10 mouse cellular contexts compared by ENCODE assay signal in genomic region chr4:105456955-105457621, GRCm38 (mm10).
DNase-seq lines count a peak whose midpoint lies in the region; ATAC-seq lines count a peak whose summit lies in the region.
"Had no signal": no experiment of that assay in that cellular context is flagged by ENCODE, and none has a peak within 500 bp of the region (broad histone marks: within the 10 kb centered on the region; RNA-seq: fewer than 3 reads in every experiment).

No protein-coding gene starts in this region.

- H3K9ac ChIP-seq in hindbrain, embryonic 15.5 days: no peak overlapping the region
- no peak overlapping the region for H3K9ac ChIP-seq in hindbrain, embryonic 11.5 days (ENCODE audit: low read depth, low read length)
- H3K9ac ChIP-seq in forebrain, embryonic 14.5 days (ENCODE audit: low read length): no peak overlapping the region
- H3K9ac ChIP-seq: heart, embryonic 13.5 days had no signal

- H3K36me3 ChIP-seq in hindbrain, embryonic 15.5 days: no peaks in the 10 kb centered on the region
- no peaks in the 10 kb centered on the region for H3K36me3 ChIP-seq in hindbrain, embryonic 11.5 days (ENCODE audit: control insufficient read depth, insufficient read depth, low read length)
- H3K36me3 ChIP-seq in forebrain, embryonic 14.5 days (ENCODE audit: control insufficient read depth, insufficient read depth, low read length): no peaks in the 10 kb centered on the region
- H3K36me3 ChIP-seq: heart, embryonic 13.5 days had no signal

- DNase-seq in hindbrain, embryonic 11.5 days (ENCODE audit: low spot score): no peak
- peak; percentile 66 to 70 for DNase-seq in adrenal gland, postnatal 36 days
- DNase-seq in gonadal fat pad, adult 2 months (ENCODE audit: low read depth): peak; percentile 89
- DNase-seq in ovary, postnatal 10 days (ENCODE audit: low spot score): peak; percentile 21
- DNase-seq in forebrain, embryonic 14.5 days (ENCODE audit: low spot score): no peak
- no peak for DNase-seq in right cerebral cortex, postnatal 14 days
- no peak for DNase-seq in left cerebral cortex, postnatal 14 days (ENCODE audit: low spot score in 2 of 2)

- no peaks in the 10 kb centered on the region for H3K4me1 ChIP-seq in hindbrain, embryonic 15.5 days (replicated peaks)
- H3K4me1 ChIP-seq in hindbrain, embryonic 11.5 days (replicated peaks; ENCODE audit: control insufficient read depth, insufficient read depth, low read length): no peaks in the 10 kb centered on the region
- peaks cover 4% of the 10 kb centered on the region; the same call in 1 of the 2 replicates for H3K4me1 ChIP-seq in forebrain, embryonic 14.5 days (ENCODE audit: control insufficient read depth, insufficient read depth, low read length)
- H3K4me1 ChIP-seq: heart, embryonic 13.5 days had no signal

- H3K4me3 ChIP-seq in hindbrain, embryonic 15.5 days: no peak overlapping the region
- no peak overlapping the region for H3K4me3 ChIP-seq in hindbrain, embryonic 11.5 days (ENCODE audit: low read depth, low read length)
- no peak overlapping the region for H3K4me3 ChIP-seq in forebrain, embryonic 14.5 days (ENCODE audit: low read depth, low read length)
- H3K4me3 ChIP-seq: heart, embryonic 13.5 days; left cerebral cortex, adult 2 months had no signal

- peak overlapping the region; percentile 40; the same call in 1 of the 2 replicates for H3K27ac ChIP-seq in hindbrain, embryonic 15.5 days (replicated peaks)
- H3K27ac ChIP-seq in hindbrain, embryonic 11.5 days (ENCODE audit: low read depth, low read length): no peak overlapping the region
- H3K27ac ChIP-seq in forebrain, embryonic 14.5 days (ENCODE audit: low read depth, low read length): no peak overlapping the region
- H3K27ac ChIP-seq: heart, embryonic 13.5 days; left cerebral cortex, adult 2 months had no signal

- no peak for ATAC-seq in hindbrain, embryonic 15.5 days (ENCODE audit: low FRiP score, low read depth)
- no peak for ATAC-seq in hindbrain, embryonic 11.5 days (ENCODE audit: low FRiP score)
- no peak for ATAC-seq in forebrain, embryonic 14.5 days

- WGBS in hindbrain, embryonic 15.5 days: 71% methylated on average over 11 of the region's 11 CpGs
- WGBS in hindbrain, embryonic 11.5 days: 85% methylated on average over 11 of the region's 11 CpGs
- 88% methylated on average over 11 of the region's 11 CpGs for WGBS in forebrain, embryonic 14.5 days

- intact Hi-C loops in left cerebral cortex, postnatal 14 days (cut with DNase I): no loop called here

- no peaks in the 10 kb centered on the region for H3K27me3 ChIP-seq in hindbrain, embryonic 15.5 days
- H3K27me3 ChIP-seq in hindbrain, embryonic 11.5 days (ENCODE audit: control insufficient read depth, insufficient read depth, low read length): no peaks in the 10 kb centered on the region
- no peaks in the 10 kb centered on the region for H3K27me3 ChIP-seq in forebrain, embryonic 14.5 days (replicated peaks; ENCODE audit: control insufficient read depth, insufficient read depth, low read length)
- H3K27me3 ChIP-seq: heart, embryonic 13.5 days had no signal

- no peaks in the 10 kb centered on the region for H3K9me3 ChIP-seq in hindbrain, embryonic 15.5 days
- no peaks in the 10 kb centered on the region for H3K9me3 ChIP-seq in hindbrain, embryonic 11.5 days (ENCODE audit: control insufficient read depth, low read length)
- no peaks in the 10 kb centered on the region for H3K9me3 ChIP-seq in forebrain, embryonic 14.5 days (replicated peaks; ENCODE audit: control insufficient read depth, low read length)
- H3K9me3 ChIP-seq: heart, embryonic 13.5 days had no signal

- H3K4me2 ChIP-seq in hindbrain, embryonic 15.5 days: no peak overlapping the region
- no peak overlapping the region for H3K4me2 ChIP-seq in hindbrain, embryonic 11.5 days (replicated peaks; ENCODE audit: low read depth, low read length)
- no peak overlapping the region for H3K4me2 ChIP-seq in forebrain, embryonic 14.5 days (ENCODE audit: low read length)
- H3K4me2 ChIP-seq: heart, embryonic 13.5 days had no signal

Comparison
In these comparisons a context has a peak if more than half of its experiments do, and no peak if none do; other contexts are left out.
1. DNase-seq: peak in adrenal gland, postnatal 36 days (2 of 2), gonadal fat pad, adult 2 months (single experiment) and ovary, postnatal 10 days (single experiment); none in hindbrain, embryonic 11.5 days (single experiment), forebrain, embryonic 14.5 days (single experiment), right cerebral cortex, postnatal 14 days (single experiment) and left cerebral cortex, postnatal 14 days (0 of 2).